Mouse (Mus musculus): ENCODE results near the gene Cdr2l.
"Not testable (repeated sequence)": the region's sequence is repeated elsewhere in the genome, so short reads cannot be mapped to it uniquely, and the experiment has no call there.

Gene Cdr2l

GRCm38 (mm10) chr11:115372015-115372414, 9.7 kb upstream of the Cdr2l start:
- no peak for DNase-seq

- DNase-seq: no peak
Observed at GRCm38 (mm10) chr11:115372737-115373136, 9.0 kb upstream of the Cdr2l start.

GRCm38 (mm10) chr11:115373805-115374694, 7.7 kb upstream of the Cdr2l start:
- no peak for DNase-seq

- no peak for DNase-seq
Observed at GRCm38 (mm10) chr11:115374695-115375425, 6.9 kb upstream of the Cdr2l start.

GRCm38 (mm10) chr11:115376722-115377121, 5.0 kb upstream of the Cdr2l start:
- DNase-seq: no peak

GRCm38 (mm10) chr11:115377254-115377653, 4.5 kb upstream of the Cdr2l start:
- no peak for DNase-seq

GRCm38 (mm10) chr11:115377854-115378253, 3.9 kb upstream of the Cdr2l start:
- DNase-seq: no peak

- no peak for DNase-seq
Observed at GRCm38 (mm10) chr11:115381276-115381675, 440 bp upstream of the Cdr2l start.

- DNase-seq: no peak
Observed at GRCm38 (mm10) chr11:115382891-115383290, 1.2 kb downstream of the Cdr2l start.

- DNase-seq: no peak
Observed at GRCm38 (mm10) chr11:115383701-115384474, 2.2 kb downstream of the Cdr2l start.

- no peak for DNase-seq
Observed at GRCm38 (mm10) chr11:115384587-115384986, 2.9 kb downstream of the Cdr2l start.

- DNase-seq: not testable (repeated sequence)
Observed at GRCm38 (mm10) chr11:115386859-115387258, 5.1 kb downstream of the Cdr2l start.

- DNase-seq: no peak
Observed at GRCm38 (mm10) chr11:115391358-115391757, 9.6 kb downstream of the Cdr2l start.

GRCm38 (mm10) chr11:115393721-115394325, 12.1 kb downstream of the Cdr2l start:
- DNase-seq: no peak

GRCm38 (mm10) chr11:115398085-115398484, 16.4 kb downstream of the Cdr2l start:
- DNase-seq: no peak

- DNase-seq: no peak
Observed at GRCm38 (mm10) chr11:115400126-115400525, 18.4 kb downstream of the Cdr2l start.

- no peak for DNase-seq
Observed at GRCm38 (mm10) chr11:115400630-115401391, 19.1 kb downstream of the Cdr2l start.

GRCm38 (mm10) chr11:115403338-115404124, 21.8 kb downstream of the Cdr2l start, which contains the start of gene Mrpl58:
Gene Mrpl58 (plus strand): TSS chr11:115403752.
- peak; percentile 85 to 87 for DNase-seq

GRCm38 (mm10) chr11:115405723-115406122, 24.0 kb downstream of the Cdr2l start:
- DNase-seq: peak in 1 of 2 experiments; percentile 56

- peak; percentile 84 to 87 for DNase-seq
Observed at GRCm38 (mm10) chr11:115406858-115407401, 25.2 kb downstream of the Cdr2l start.
